Mouse (Mus musculus) layer of hippocampus, postnatal 10 days (tissue): ENCODE results near the gene Sf3b1. TPM values are rescaled to one million over a fixed set of nuclear protein-coding genes. Genes with fewer than 3 reads are reported as not detected.
A peak's percentile ranks its signal among the peaks of the same experiment; 100 is the strongest.
"Not testable (repeated sequence)": the region's sequence is repeated elsewhere in the genome, so short reads cannot be mapped to it uniquely, and the experiment has no call there.

ENCODE experiments used
- DNase-seq, 2 experiments: peaks; one replicate each; pipeline ENCODE4 v3.0.0; 2021; ENCODE audit warnings: low spot score in 2 of 2
- total RNA-seq, 2 experiments: library from RNA; stranded (reverse); gene quantifications; 2 replicates each; pipeline ENCODE4 v1.2.3; 2021

Gene Sf3b1
- total RNA-seq, 2 experiments from 2014 or later: 168 to 180 TPM

- DNase-seq: peak; percentile 3 to 13
Observed at GRCm38 (mm10) chr1:55028512-55029249, 1.4 kb upstream of the Sf3b1 start.

- no peak for DNase-seq
Observed at GRCm38 (mm10) chr1:55027966-55028365, 685 bp upstream of the Sf3b1 start.

DNA sequence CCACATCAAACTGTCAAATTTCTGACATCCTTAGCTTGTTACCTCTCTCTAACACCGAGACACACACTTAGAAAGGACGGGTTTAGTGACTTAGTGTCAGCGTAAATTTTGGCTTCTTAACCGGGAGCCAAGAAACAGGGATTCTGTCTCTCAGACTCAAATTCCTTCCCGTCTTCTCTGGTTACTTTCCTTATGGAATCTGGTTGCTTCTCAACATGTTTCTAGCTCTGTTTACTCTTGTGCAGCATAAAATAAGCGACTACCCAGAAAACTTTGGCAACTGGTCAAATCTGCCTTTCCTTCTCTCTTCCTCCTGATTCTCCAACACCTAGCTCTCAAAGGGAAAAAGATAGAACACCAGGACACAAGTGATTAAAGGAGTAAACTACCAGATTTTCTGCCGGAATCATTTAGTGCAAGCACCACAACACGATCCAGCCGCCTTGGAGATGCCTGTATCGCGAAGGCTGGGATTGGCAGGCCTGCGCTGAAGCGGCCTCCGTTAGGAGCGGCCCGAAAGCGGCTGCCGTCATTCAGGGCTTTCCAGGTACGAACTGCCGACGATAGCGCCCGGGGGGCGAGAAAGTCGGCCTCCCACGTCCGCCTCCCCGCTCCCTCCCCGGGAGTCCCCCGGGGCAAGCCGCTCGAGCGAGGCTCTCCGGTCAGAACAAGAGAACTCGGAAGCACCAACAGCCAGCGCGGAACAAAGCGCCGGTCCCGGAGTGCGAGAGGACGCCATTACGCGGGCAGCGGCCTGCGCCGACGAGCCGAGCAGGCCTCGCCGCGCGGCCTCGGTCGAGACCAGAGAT lies 633 bp downstream of the Sf3b1 start:
- peak in 1 of 2 experiments; percentile 3 for DNase-seq

GRCm38 (mm10) chr1:55025656-55026430 lies 1.4 kb downstream of the Sf3b1 start:
- DNase-seq: peak in 1 of 2 experiments; percentile 6

GRCm38 (mm10) chr1:55021907-55022306 lies 5.4 kb downstream of the Sf3b1 start:
- no peak for DNase-seq

DNA sequence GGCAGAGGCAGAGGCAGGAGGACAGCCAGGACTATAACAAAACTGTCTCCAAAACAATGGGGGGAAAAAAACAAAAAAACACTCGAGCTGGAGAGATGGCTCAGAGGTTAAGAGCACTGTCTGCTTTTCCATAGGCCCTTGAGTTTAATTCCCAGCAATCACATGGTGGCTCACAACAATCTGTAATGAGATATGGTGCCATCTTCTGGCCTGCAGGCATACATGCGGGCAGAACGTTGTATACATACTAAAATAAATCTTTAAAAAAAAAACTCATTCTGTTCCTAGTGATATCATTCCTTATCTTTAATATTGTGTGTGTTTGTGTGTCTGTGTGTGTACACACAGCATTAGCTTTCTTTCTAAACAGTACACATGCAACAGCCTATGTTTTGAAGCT lies 14.8 kb downstream of the Sf3b1 start:
- DNase-seq: no peak

- not testable (repeated sequence) for DNase-seq
Observed at GRCm38 (mm10) chr1:55008313-55008712, 19.0 kb downstream of the Sf3b1 start.

DNA sequence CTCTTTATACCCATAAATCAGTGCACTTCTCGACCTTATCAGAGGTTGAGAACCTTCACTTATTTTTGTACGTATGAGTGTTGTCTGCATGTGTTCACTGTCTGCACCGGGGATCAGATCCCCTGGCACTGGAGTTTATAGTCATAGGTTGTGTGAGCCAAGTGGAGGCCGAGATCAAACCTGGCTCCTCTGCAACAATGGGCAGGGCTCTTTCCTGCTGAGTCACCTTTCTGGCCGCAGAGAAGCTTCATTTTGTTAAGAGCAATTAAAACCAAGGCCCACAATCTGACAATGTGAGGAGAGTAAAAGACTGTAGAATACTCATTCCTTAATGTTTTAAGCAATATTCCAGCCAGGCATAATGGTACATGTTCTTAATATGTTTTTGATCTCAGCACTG lies 33.7 kb downstream of the Sf3b1 start:
- DNase-seq: no peak

DNA sequence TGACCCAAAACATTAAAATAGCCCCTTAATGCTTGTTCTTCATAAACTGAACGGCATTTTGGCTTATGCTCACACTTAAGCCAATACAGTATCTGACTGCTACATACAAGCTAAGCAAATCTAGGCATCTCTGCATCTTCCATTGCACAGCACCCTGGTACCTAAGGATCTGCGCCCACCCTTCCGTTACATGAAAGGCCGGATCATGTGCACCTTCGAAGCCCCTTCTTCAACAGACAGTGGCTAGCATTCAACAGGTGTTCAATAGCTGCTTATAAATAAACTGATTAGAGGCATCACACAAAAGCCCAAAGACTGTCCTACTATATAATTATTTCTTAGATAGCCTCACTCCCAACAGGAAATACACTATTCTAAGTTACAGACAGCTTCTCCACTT lies 41.0 kb downstream of the Sf3b1 start:
- no peak for DNase-seq

- no peak for DNase-seq
Observed at GRCm38 (mm10) chr1:54985831-54986230, 41.5 kb downstream of the Sf3b1 start.

GRCm38 (mm10) chr1:54984154-54984553 lies 43.1 kb downstream of the Sf3b1 start:
- no peak for DNase-seq

GRCm38 (mm10) chr1:54983339-54983738 lies 43.9 kb downstream of the Sf3b1 start:
- no peak for DNase-seq

GRCm38 (mm10) chr1:54982636-54983035 lies 44.6 kb downstream of the Sf3b1 start:
- no peak for DNase-seq

DNA sequence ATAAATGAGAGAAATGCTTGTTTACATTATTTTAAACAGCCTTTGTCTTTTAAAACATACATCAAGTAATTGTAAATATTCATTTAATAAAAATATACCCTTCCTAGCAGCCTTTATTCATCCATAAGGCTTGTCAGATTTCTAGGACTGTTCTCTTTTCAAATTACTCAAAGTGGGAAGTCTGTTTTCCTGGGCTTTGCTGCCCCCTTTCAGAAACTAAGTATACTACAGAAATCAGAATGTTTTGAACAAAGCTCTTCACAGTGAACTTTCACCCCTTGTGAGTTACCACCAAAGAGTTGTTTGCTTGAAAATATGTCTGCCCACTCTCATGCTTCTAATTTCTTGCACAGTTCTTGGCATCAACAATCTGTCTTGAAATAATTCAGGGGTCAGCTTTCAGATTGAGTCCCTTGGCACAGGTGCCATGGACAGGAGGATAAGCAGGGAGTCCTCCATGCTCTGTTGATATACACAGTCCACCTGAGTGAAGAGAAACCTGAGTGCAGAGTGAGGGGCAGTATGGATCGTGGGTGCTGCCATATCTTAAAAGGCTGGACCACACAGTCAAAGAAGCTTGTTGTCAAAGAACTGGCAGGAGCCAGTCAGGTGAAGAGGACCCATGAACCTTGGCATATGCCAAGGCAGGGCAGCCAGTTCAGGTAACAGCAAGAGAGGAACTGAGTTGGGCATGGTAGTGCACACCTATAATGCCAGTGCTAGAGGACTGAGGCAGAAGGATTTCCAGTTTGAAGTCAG lies 47.9 kb downstream of the Sf3b1 start:
- peak in 1 of 2 experiments; percentile 26 for DNase-seq

GRCm38 (mm10) chr1:54971687-54972404 lies 55.4 kb downstream of the Sf3b1 start:
- no peak for DNase-seq

DNA sequence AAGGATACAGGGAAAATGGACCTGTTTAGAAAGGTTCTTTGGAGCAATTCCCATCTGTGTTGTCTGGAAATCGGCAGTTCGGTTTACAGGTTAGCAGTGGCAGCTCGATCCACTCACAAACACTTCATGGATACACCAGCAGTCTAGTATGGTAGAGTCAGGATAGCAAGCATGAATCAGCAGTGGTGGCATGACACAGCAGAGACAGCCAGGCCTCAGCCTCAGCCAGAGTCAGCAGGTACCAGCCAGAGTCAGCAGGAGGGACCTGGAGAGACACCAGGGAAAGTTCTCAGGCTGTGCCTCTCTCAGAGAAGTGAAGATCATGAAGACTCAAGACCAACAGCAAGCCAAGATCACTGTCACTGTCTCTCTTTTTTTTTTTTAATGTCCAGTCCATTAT lies 60.4 kb downstream of the Sf3b1 start:
- no peak for DNase-seq

- DNase-seq: no peak
Observed at GRCm38 (mm10) chr1:54965159-54965995, 61.9 kb downstream of the Sf3b1 start.

DNA sequence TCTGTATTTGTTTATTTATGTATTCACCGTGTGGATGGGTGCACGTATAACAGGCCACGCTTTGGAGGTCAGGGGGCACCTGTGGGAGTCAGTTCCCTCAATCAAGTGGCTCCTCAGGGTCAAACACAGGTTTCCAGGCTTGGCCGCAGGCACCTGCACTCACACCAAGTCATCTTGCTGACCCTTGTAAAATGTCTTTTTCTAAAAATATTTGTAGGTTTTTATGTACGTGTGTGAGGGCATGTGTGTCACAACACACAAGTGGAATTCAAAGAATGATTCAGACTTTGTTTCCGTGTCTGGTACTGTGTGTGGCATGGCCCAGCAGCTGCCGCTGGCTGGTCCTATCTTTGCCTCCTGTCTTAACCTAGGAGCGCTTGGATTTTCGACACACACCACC lies 65.6 kb downstream of the Sf3b1 start:
- no peak for DNase-seq

GRCm38 (mm10) chr1:54960613-54961165 lies 66.6 kb downstream of the Sf3b1 start:
- no peak for DNase-seq
